Mouse (Mus musculus) ES-Bruce4 (cell line): Measurements from ENCODE around the gene Lrp8.

Experiments used
- CTCF ChIP-seq: IDR thresholded peaks from one replicate; pipeline ENCODE4 v1.8.1; 2011; ENCODE audit warnings: low read depth, low read length
- POLR2A ChIP-seq: IDR thresholded peaks from one replicate; pipeline ENCODE4 v1.8.1; 2011; ENCODE audit warnings: low read length; ENCODE audit not compliant: insufficient read depth

GRCm38 (mm10) chr4:107849621-107850020 lies 47.6 kb downstream of the Lrp8 start:
- TF ChIP-seq POLR2A (no peak), CTCF (no peak)
